Mouse (Mus musculus): ENCODE measurements around the gene Arrb2. TPM values are rescaled to one million over a fixed set of nuclear protein-coding genes. Genes with fewer than 3 reads are reported as not detected.
"Not testable (repeated sequence)": the region's sequence is repeated elsewhere in the genome, so short reads cannot be mapped to it uniquely, and the experiment has no call there.

Gene Arrb2
- polyA plus RNA-seq, 1 experiment from 2014 or later, result 14.8 TPM

- H3K36me3 ChIP-seq (ENCODE audit: control insufficient read depth, insufficient read depth, low read length), result no peaks in the 10 kb centered on the region
- peaks cover 4% of the 10 kb centered on the region; the same call in 1 of the 2 replicates for H3K4me1 ChIP-seq (ENCODE audit: control insufficient read depth, insufficient read depth, low read length)
- no peak overlapping the region for H3K4me3 ChIP-seq (replicated peaks; ENCODE audit: low read length)
- H3K9ac ChIP-seq (ENCODE audit: low read length), result no peak overlapping the region
- no peaks in the 10 kb centered on the region for H3K27me3 ChIP-seq (ENCODE audit: control insufficient read depth, insufficient read depth, low read length)
- H3K4me2 ChIP-seq (ENCODE audit: low read depth, low read length), result no peak overlapping the region
- no peak for ATAC-seq (ENCODE audit: insufficient read depth, low FRiP score)
- no peaks in the 10 kb centered on the region for H3K9me3 ChIP-seq (replicated peaks; ENCODE audit: control insufficient read depth, low read length)
- no peak overlapping the region for H3K27ac ChIP-seq (ENCODE audit: low read length)
Observed at GRCm38 (mm10) chr11:70472716-70473115, 40.3 kb downstream of the Arrb2 start.

GRCm38 (mm10) chr11:70473291-70473690, 40.9 kb downstream of the Arrb2 start:
- ATAC-seq (ENCODE audit: insufficient read depth, low FRiP score), result not testable (repeated sequence)

GRCm38 (mm10) chr11:70474872-70475534, 42.6 kb downstream of the Arrb2 start:
- Histone ChIP-seq H3K4me2 (ENCODE audit: low read depth, low read length) (0 out of 2 replicates have a peak overlapping the region, but pooled peaks have one; percentile 1), H3K9me3 (replicated peaks; ENCODE audit: control insufficient read depth, low read length) (no peaks in the 10 kb centered on the region), H3K36me3 (ENCODE audit: control insufficient read depth, insufficient read depth, low read length) (no peaks in the 10 kb centered on the region), H3K9ac (ENCODE audit: low read length) (no peak overlapping the region), H3K27ac (ENCODE audit: low read length) (no peak overlapping the region), H3K27me3 (ENCODE audit: control insufficient read depth, insufficient read depth, low read length) (no peaks in the 10 kb centered on the region), H3K4me3 (replicated peaks; ENCODE audit: low read length) (no peak overlapping the region), H3K4me1 (ENCODE audit: control insufficient read depth, insufficient read depth, low read length) (no peaks in the 10 kb centered on the region)
- no peak for ATAC-seq (ENCODE audit: insufficient read depth, low FRiP score)
- WGBS, result 57% methylated on average over 12 of the region's 12 CpGs

More at GRCm38 (mm10) chr11:70473291-70473690, 40.9 kb downstream of the Arrb2 start:
- 82% methylated on average over 5 of the region's 5 CpGs for WGBS
- not testable (repeated sequence) for H3K27me3 ChIP-seq (ENCODE audit: control insufficient read depth, insufficient read depth, low read length); H3K27ac ChIP-seq (ENCODE audit: low read length); H3K4me2 ChIP-seq (ENCODE audit: low read depth, low read length); H3K9me3 ChIP-seq (replicated peaks; ENCODE audit: control insufficient read depth, low read length); H3K4me1 ChIP-seq (ENCODE audit: control insufficient read depth, insufficient read depth, low read length); H3K36me3 ChIP-seq (ENCODE audit: control insufficient read depth, insufficient read depth, low read length); H3K9ac ChIP-seq (ENCODE audit: low read length); H3K4me3 ChIP-seq (replicated peaks; ENCODE audit: low read length)

GRCm38 (mm10) chr11:70485498-70485897, 53.1 kb downstream of the Arrb2 start:
- no peaks in the 10 kb centered on the region for H3K36me3 ChIP-seq (ENCODE audit: control insufficient read depth, insufficient read depth, low read length)
- H3K27me3 ChIP-seq (ENCODE audit: control insufficient read depth, insufficient read depth, low read length), result no peaks in the 10 kb centered on the region
- no peaks in the 10 kb centered on the region for H3K4me1 ChIP-seq (ENCODE audit: control insufficient read depth, insufficient read depth, low read length)
- no peak overlapping the region for H3K4me3 ChIP-seq (replicated peaks; ENCODE audit: low read length)
- H3K9me3 ChIP-seq (replicated peaks; ENCODE audit: control insufficient read depth, low read length), result no peaks in the 10 kb centered on the region
- H3K27ac ChIP-seq (ENCODE audit: low read length), result no peak overlapping the region
- no peak overlapping the region for H3K9ac ChIP-seq (ENCODE audit: low read length)
- H3K4me2 ChIP-seq (ENCODE audit: low read depth, low read length), result no peak overlapping the region
- 34% methylated on average over 2 of the region's 2 CpGs for WGBS
- ATAC-seq (ENCODE audit: insufficient read depth, low FRiP score), result no peak

- ATAC-seq (ENCODE audit: insufficient read depth, low FRiP score), result no peak
- Histone ChIP-seq H3K4me1 (ENCODE audit: control insufficient read depth, insufficient read depth, low read length) (no peaks in the 10 kb centered on the region), H3K27ac (ENCODE audit: low read length) (no peak overlapping the region), H3K4me2 (ENCODE audit: low read depth, low read length) (no peak overlapping the region), H3K9me3 (replicated peaks; ENCODE audit: control insufficient read depth, low read length) (0 out of 2 replicates have a peak, but pooled peaks cover 3% of the 10 kb centered on the region), H3K4me3 (replicated peaks; ENCODE audit: low read length) (no peak overlapping the region), H3K36me3 (ENCODE audit: control insufficient read depth, insufficient read depth, low read length) (no peaks in the 10 kb centered on the region), H3K27me3 (ENCODE audit: control insufficient read depth, insufficient read depth, low read length) (no peaks in the 10 kb centered on the region), H3K9ac (ENCODE audit: low read length) (no peak overlapping the region)
- WGBS, result 35% methylated on average over 4 of the region's 4 CpGs
Observed at GRCm38 (mm10) chr11:70487816-70488215, 55.4 kb downstream of the Arrb2 start.

- Histone ChIP-seq H3K36me3 (ENCODE audit: control insufficient read depth, insufficient read depth, low read length) (no peaks in the 10 kb centered on the region), H3K4me2 (ENCODE audit: low read depth, low read length) (no peak overlapping the region), H3K27me3 (ENCODE audit: control insufficient read depth, insufficient read depth, low read length) (no peaks in the 10 kb centered on the region), H3K4me1 (ENCODE audit: control insufficient read depth, insufficient read depth, low read length) (no peaks in the 10 kb centered on the region), H3K9ac (ENCODE audit: low read length) (no peak overlapping the region), H3K4me3 (replicated peaks; ENCODE audit: low read length) (no peak overlapping the region), H3K27ac (ENCODE audit: low read length) (no peak overlapping the region), H3K9me3 (replicated peaks; ENCODE audit: control insufficient read depth, low read length) (0 out of 2 replicates have a peak, but pooled peaks cover 3% of the 10 kb centered on the region)
- no peak for ATAC-seq (ENCODE audit: insufficient read depth, low FRiP score)
- 87% methylated on average over 3 of the region's 3 CpGs for WGBS
Observed at GRCm38 (mm10) chr11:70489138-70489537, 56.7 kb downstream of the Arrb2 start.

- no peaks in the 10 kb centered on the region for H3K4me1 ChIP-seq (ENCODE audit: control insufficient read depth, insufficient read depth, low read length)
- no peaks in the 10 kb centered on the region for H3K27me3 ChIP-seq (ENCODE audit: control insufficient read depth, insufficient read depth, low read length)
- H3K9ac ChIP-seq (ENCODE audit: low read length), result no peak overlapping the region
- H3K4me2 ChIP-seq (ENCODE audit: low read depth, low read length), result no peak overlapping the region
- no peaks in the 10 kb centered on the region for H3K36me3 ChIP-seq (ENCODE audit: control insufficient read depth, insufficient read depth, low read length)
- 0 out of 2 replicates have a peak, but pooled peaks cover 3% of the 10 kb centered on the region for H3K9me3 ChIP-seq (replicated peaks; ENCODE audit: control insufficient read depth, low read length)
- no peak for ATAC-seq (ENCODE audit: insufficient read depth, low FRiP score)
- no peak overlapping the region for H3K4me3 ChIP-seq (replicated peaks; ENCODE audit: low read length)
- 82% methylated on average over 6 of the region's 6 CpGs for WGBS
- H3K27ac ChIP-seq (ENCODE audit: low read length), result no peak overlapping the region
Observed at GRCm38 (mm10) chr11:70489684-70490083, 57.2 kb downstream of the Arrb2 start.

Small RNA genes lying within 50 kb of the gene (microRNA-seq; reads per million reads assigned to microRNA genes)
- not detected for gene Mir7115

Other genes with a start within 250 kb of the Arrb2 start
- 1.5 and 1.9 TPM in 2 replicates for gene Slc16a11, start 219.9 kb upstream of the Arrb2 start, polyA plus RNA-seq (2015; fragmentation: Nextera tagmentation; extraction: Ambion mirVana)
- gene Slc16a13, start 211.6 kb upstream of the Arrb2 start, polyA plus RNA-seq (2015; fragmentation: Nextera tagmentation; extraction: Ambion mirVana), result 9.4 and 10.5 TPM in 2 replicates
- gene Bcl6b, start 202.8 kb upstream of the Arrb2 start, polyA plus RNA-seq (2015; fragmentation: Nextera tagmentation; extraction: Ambion mirVana), result 12.1 and 13.9 TPM in 2 replicates
- gene 0610010K14Rik, start 194.7 kb upstream of the Arrb2 start, polyA plus RNA-seq (2015; fragmentation: Nextera tagmentation; extraction: Ambion mirVana), result 119 and 132 TPM in 2 replicates
- 9.6 and 10.2 TPM in 2 replicates for gene Gm21988, start 192.8 kb upstream of the Arrb2 start, polyA plus RNA-seq (2015; fragmentation: Nextera tagmentation; extraction: Ambion mirVana)
- gene Rnasek, start 192.8 kb upstream of the Arrb2 start, polyA plus RNA-seq (2015; fragmentation: Nextera tagmentation; extraction: Ambion mirVana), result 207 and 226 TPM in 2 replicates
- 17.8 and 21.0 TPM in 2 replicates for gene Alox12, start 177.3 kb upstream of the Arrb2 start, polyA plus RNA-seq (2015; fragmentation: Nextera tagmentation; extraction: Ambion mirVana)
- not detected in 2 replicates for gene Alox12e, start 110.0 kb upstream of the Arrb2 start, polyA plus RNA-seq (2015; fragmentation: Nextera tagmentation; extraction: Ambion mirVana)
- gene Alox15, start 80.6 kb upstream of the Arrb2 start, polyA plus RNA-seq (2015; fragmentation: Nextera tagmentation; extraction: Ambion mirVana), result 12.7 and 19.7 TPM in 2 replicates
- gene Pelp1, start 22.6 kb upstream of the Arrb2 start, polyA plus RNA-seq (2015; fragmentation: Nextera tagmentation; extraction: Ambion mirVana), result 32.0 and 32.2 TPM in 2 replicates
- 37.4 and 37.9 TPM in 2 replicates for gene Med11, start 19.3 kb downstream of the Arrb2 start, polyA plus RNA-seq (2015; fragmentation: Nextera tagmentation; extraction: Ambion mirVana)
- 0.45 and 0.97 TPM in 2 replicates for gene Zmynd15, start 26.8 kb downstream of the Arrb2 start, polyA plus RNA-seq (2015; fragmentation: Nextera tagmentation; extraction: Ambion mirVana)
- 9.0 and 10.5 TPM in 2 replicates for gene Cxcl16, start 27.3 kb downstream of the Arrb2 start, polyA plus RNA-seq (2015; fragmentation: Nextera tagmentation; extraction: Ambion mirVana)
- gene Tm4sf5, start 72.6 kb downstream of the Arrb2 start, polyA plus RNA-seq (2015; fragmentation: Nextera tagmentation; extraction: Ambion mirVana), result 58.3 and 60.0 TPM in 2 replicates
- gene Vmo1, start 82.0 kb downstream of the Arrb2 start, polyA plus RNA-seq (2015; fragmentation: Nextera tagmentation; extraction: Ambion mirVana), result 0.36 and 0.92 TPM in 2 replicates
- 1.9 and 2.0 TPM in 2 replicates for gene Gltpd2, start 86.6 kb downstream of the Arrb2 start, polyA plus RNA-seq (2015; fragmentation: Nextera tagmentation; extraction: Ambion mirVana)
- 614 and 657 TPM in 2 replicates for gene Psmb6, start 92.7 kb downstream of the Arrb2 start, polyA plus RNA-seq (2015; fragmentation: Nextera tagmentation; extraction: Ambion mirVana)
- gene Gm40193, start 100.3 kb downstream of the Arrb2 start, polyA plus RNA-seq (2015; fragmentation: Nextera tagmentation; extraction: Ambion mirVana), result not detected in 2 replicates
- 17.8 and 21.5 TPM in 2 replicates for gene Pld2, start 107.4 kb downstream of the Arrb2 start, polyA plus RNA-seq (2015; fragmentation: Nextera tagmentation; extraction: Ambion mirVana)
- 12.5 and 13.0 TPM in 2 replicates for gene Mink1, start 130.2 kb downstream of the Arrb2 start, polyA plus RNA-seq (2015; fragmentation: Nextera tagmentation; extraction: Ambion mirVana)
- gene 4930544D05Rik, start 183.2 kb downstream of the Arrb2 start, polyA plus RNA-seq (2015; fragmentation: Nextera tagmentation; extraction: Ambion mirVana), result not detected in 2 replicates
- gene Chrne, start 186.6 kb downstream of the Arrb2 start, polyA plus RNA-seq (2015; fragmentation: Nextera tagmentation; extraction: Ambion mirVana), result 0.37 TPM in 1 of 2 replicates, not detected in the other
- gene Gp1ba, start 206.5 kb downstream of the Arrb2 start, polyA plus RNA-seq (2015; fragmentation: Nextera tagmentation; extraction: Ambion mirVana), result 0.16 and 0.19 TPM in 2 replicates
- gene Rnf167, start 214.6 kb downstream of the Arrb2 start, polyA plus RNA-seq (2015; fragmentation: Nextera tagmentation; extraction: Ambion mirVana), result 104 and 111 TPM in 2 replicates
- gene Slc25a11, start 214.8 kb downstream of the Arrb2 start, polyA plus RNA-seq (2015; fragmentation: Nextera tagmentation; extraction: Ambion mirVana), result 163 and 169 TPM in 2 replicates
- gene Pfn1, start 222.0 kb downstream of the Arrb2 start, polyA plus RNA-seq (2015; fragmentation: Nextera tagmentation; extraction: Ambion mirVana), result 1,820 and 1,821 TPM in 2 replicates
- gene Eno3, start 224.6 kb downstream of the Arrb2 start, polyA plus RNA-seq (2015; fragmentation: Nextera tagmentation; extraction: Ambion mirVana), result 19.3 and 126 TPM in 2 replicates
- gene Spag7, start 236.8 kb downstream of the Arrb2 start, polyA plus RNA-seq (2015; fragmentation: Nextera tagmentation; extraction: Ambion mirVana), result 148 and 149 TPM in 2 replicates

Data from stomach, embryonic 16.5 days (tissue).